Mouse (Mus musculus) lung, adult 2 months (tissue): ENCODE measurements around the gene Dgkb.

Experiments used
- CTCF ChIP-seq: fragments of 200-500 bp; IDR thresholded peaks from 2 replicates; pipeline ENCODE4 v1.5.1; 2011; ENCODE audit warnings: mild to moderate bottlenecking, low read length, control low read depth; ENCODE audit not compliant: insufficient read depth
- POLR2A ChIP-seq: fragments of 200-500 bp; IDR thresholded peaks from 2 replicates; pipeline ENCODE4 v1.6.1; 2011; ENCODE audit warnings: low read depth, mild to moderate bottlenecking, control low read depth, low read length, borderline replicate concordance; ENCODE audit errors: extremely low read depth

DNA sequence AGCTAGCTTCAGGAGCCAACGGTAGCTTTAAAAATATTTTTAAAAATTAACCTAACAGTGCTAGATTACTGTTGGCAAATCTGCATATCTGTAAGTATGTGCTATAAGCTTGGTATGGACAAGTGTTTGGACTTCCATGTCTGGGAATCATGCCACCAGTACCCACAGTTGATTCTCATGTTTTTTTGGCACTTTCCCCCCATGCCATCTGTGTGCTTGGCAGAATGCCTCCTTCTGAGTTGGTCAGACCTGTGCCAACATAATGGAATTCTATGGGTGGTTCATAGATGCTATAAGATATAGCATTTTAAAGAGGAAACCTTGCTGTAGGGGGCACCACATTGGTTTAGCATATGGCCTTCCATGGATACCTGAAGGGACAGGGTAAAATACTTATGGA is 484.0 kb downstream of the Dgkb start:
- no peak for TF ChIP-seq CTCF
- TF ChIP-seq POLR2A: no peak
